Mouse (Mus musculus) spleen, adult 18-20 months (tissue): ENCODE measurements at regions not wholly inside any gene's neighbourhood (a gene's known extent, or its start where the extent isn't known, plus 50 kb on each side); places are given as distances from the start of the nearest gene placed in this dataset.

Experiments
- DNase-seq, 2 experiments: peaks; one replicate each; pipeline ENCODE4 v3.0.0; 2022; ENCODE audit warnings: mixed read lengths in 2 of 2

GRCm38 (mm10) chr1:153962161-153962720 lies 62.2 kb upstream of the Teddm2 start:
- DNase-seq: no peak

- DNase-seq: no peak
Observed at GRCm38 (mm10) chr1:153963744-153964342, 63.8 kb upstream of the Teddm2 start.

DNA sequence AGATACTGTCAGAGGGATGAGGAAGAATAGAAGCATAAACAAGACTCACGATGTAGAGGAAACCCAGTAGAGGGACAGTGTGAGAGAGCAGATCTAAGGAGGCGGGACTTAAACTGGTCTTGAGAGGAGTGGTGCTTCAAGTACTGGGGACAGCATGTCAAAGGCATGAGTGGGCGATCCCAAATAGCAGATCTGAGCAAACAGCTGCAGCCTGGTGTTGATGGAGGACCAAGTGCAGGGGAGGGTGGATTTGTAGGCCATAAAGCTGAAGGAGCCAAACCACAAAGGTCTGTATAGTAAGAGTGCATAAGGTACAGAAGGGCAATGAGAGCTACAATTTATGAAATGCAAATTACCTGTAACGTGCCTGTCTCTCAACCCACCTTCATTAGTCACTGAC lies 69.4 kb upstream of the Teddm2 start:
- no peak for DNase-seq

- no peak for DNase-seq
Observed at GRCm38 (mm10) chr1:153974300-153974699, 74.3 kb upstream of the Teddm2 start.

GRCm38 (mm10) chr1:153977963-153978726 lies 78.1 kb upstream of the Teddm2 start:
- no peak for DNase-seq

DNA sequence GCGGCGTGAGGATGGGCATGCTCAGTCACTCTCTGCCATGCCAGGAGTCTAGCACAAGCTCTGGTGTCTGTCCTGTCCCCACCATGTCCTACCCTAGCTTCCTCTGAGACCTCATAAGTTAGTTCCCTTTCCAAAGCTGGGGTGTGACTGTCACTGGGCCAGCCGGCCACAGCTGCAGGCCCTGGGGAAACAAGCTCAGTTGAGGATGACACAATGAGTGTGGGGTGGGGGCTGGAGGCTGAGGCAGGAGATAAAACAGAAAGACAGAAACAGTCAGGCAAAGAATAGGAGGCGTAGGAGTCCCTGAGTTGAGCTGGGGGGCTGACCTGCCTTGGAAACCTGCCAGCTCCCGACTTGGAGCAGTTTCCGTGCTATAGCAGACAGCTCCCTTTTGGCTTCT lies 80.9 kb upstream of the Teddm2 start:
- DNase-seq: peak in 1 of 2 experiments; percentile 3

DNA sequence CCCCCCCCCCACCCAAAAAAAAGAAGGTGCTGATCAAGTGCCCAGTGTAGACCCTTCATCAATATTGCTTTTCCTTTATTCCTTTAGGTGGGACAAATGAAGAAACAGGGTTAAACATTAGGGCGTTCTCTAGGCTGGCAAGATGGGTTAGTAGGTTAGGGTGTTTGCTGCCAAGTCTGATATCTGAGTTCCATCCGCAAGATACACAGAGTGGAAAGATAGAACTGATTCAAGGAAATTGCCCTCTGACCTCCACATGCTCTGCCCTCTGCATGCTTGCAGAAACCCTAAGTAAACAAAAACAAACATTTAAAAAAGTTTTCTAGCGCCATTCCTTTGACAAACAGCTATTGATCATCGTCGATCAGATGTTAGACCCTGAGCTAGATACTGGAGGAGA lies 85.6 kb upstream of the Teddm2 start:
- no peak for DNase-seq

DNA sequence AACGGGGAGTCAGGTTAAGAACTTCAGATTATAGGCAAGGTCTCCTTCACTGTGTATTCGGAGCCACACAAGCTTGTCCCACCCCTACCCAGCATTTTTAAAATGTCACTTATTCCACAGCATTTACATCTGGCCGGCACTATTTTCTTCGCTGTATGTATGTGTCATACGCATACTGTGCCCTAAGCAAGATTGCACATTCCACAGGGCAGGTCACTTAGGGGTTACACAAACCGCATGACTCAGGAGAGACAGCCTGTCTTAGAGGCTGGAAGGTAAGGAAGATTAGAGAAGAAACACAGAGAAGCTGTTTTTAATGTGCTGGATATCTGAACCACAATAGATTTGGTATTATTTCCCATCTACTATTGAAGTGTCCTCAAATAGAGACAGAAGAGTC lies 86.6 kb upstream of the Teddm2 start:
- no peak for DNase-seq

DNA sequence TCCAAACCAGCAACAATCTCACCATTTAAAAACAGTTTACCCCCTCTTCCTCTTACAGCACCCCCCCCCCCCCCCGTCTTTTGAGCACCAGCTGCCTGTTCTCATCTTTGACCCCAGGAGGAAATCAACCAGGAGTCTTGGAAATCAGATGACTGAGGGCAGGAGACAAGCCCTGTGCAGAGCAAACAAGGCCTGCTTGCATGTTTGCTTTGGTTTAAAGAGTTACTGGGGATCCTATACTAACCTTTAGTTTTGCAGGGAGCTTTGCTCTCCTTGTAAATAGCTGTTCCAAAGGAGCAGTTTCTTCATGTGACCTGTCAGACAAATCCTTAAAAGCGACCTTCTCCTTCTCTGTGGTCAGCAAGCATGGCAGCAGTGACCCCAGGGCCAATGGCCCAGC lies 88.3 kb upstream of the Teddm2 start:
- no peak for DNase-seq

DNA sequence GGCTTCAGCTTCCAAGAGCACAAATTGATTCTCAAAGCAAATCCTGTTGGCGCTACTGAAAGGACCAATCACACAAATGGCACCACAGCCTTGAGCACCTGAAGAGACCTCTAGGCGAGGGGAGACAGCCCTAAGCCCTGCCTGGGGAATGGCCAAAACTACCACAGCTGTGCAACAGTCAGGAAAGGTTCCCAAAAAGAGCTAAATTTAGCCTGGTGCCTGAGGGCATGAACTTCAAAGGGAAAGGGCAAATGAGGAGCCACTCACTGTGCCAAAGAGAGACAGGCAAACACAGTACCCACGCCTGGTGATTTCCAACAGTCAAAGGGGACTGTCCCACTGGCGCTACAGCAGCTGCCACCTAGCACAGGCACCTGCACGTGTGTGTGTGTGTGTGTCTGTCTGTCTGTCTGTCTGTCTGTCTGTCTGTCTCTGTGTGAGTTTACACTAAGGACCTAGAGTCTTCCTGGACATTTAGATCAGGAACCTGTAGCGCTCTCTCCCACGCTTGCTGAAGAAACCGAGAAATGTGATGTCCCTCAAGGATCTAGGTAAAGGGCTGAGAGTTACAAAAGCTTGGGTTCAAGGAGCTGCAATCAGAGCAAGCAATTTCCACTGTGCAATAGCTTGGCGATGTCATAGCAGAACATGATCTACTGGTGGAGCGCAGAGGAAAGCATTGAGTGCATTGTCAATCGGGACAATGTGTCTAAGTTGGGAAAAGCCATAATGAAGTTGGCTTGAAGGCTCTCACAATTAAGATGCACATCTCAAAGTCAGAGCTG lies 90.8 kb upstream of the Teddm2 start:
- no peak for DNase-seq

DNA sequence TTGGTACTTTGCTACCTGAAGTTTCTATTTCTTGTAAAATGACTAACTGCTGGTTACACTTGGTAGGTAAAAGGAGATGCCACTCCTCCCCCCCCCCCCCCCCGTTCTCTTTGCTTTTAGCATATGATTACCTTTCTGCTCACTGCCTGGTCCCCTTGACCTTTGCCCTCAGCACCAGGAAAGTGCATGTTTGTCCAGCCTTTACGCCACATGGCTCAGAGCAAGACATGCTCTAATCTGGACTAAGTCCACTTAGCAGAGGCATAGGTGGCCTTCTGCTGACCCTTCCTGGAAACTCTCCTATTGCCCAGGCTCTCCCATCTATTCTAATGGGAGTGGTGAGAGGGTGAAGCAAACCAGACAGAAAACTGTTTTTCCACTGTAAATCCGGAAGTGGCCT lies 92.4 kb upstream of the Teddm2 start:
- DNase-seq: no peak

DNA sequence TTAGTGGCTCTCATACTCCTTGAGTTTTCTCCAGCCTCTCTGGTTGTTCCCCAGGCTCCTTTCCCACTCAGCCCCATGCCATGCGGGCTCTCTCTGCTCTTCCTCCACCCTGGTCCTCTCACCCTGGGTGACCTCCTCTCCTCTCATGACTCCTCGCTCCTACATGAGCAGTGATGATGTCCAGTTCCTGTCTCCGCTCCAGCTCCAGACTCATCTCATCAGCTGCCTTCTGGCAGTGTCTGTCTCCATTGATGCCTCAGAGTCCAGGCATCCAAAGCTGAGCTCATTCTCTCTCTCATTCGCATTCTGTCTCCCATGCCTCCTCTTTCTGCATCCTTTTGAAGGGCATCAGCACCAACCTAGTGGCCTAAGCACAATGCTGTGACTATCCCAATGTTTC lies 94.8 kb upstream of the Teddm2 start:
- DNase-seq: no peak

DNA sequence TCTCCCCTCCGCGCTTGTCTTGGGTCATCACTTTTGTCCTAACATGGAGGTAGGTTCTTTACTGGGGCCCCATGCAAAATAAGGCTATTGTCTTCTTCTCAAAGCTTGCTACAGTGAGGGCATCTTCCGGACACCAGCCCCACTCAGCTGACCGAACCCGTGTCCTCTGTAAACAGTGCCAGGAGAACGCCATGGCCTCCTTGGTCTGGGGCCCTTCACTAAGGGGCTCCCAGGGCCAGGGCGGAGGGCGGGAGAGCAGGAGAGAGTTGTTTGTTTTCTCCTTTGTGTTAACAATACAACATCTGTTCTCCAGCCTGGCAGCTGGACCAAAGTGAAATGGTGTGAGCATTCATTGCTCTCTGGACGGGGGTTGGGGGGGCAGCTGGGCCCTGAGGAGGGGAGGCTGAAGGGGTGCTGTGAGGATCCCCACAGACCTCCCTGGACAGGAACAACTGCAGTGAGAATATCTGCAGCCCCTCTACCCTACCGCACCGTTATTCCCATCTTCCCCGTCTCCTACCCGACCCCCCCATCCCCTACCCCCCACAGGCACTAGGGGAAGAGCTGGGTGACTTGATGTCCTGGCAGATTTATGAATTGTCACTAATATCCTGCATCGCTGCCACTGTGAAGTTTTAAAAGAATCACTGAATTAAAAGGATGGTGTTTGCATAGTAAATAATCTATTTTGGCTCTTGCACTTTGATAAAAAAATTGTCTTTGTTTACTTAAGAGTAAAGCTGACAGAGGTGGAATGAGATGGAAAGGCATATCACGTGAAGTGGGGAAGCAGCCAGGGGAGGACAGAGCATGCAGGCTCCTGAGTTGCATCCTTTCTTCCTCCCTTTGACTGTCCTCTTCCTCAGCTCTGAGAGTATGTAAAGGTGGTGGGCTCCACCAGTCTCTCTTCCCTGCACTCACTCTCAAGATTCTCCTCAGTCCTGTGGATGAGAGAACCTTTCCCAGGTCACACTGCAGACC lies 97.5 kb upstream of the Teddm2 start:
- no peak for DNase-seq

- DNase-seq: no peak
Observed at GRCm38 (mm10) chr1:153999776-154000175, 99.7 kb upstream of the Teddm2 start.

GRCm38 (mm10) chr1:154003669-154004068 lies 103.6 kb upstream of the Teddm2 start:
- no peak for DNase-seq

DNA sequence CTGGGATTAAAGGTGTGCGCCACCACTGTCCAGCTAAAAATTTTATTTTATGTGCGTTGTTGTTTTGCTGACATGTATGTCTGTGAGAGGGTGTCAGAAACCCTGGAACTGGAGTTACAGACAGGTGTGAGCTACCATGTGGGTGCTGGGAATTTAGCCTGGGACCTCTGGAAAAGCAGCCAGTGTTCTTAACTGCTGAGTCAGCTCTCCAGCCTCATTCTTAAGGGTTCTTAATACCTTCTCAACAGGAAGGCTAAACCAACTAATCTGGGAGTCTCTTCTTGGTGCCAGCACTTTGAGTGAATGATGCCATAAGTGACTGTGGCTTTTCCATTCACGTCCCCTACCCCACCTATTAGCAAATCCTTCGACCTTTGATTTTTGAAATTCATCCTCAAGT lies 104.6 kb upstream of the Teddm2 start:
- DNase-seq: no peak

DNA sequence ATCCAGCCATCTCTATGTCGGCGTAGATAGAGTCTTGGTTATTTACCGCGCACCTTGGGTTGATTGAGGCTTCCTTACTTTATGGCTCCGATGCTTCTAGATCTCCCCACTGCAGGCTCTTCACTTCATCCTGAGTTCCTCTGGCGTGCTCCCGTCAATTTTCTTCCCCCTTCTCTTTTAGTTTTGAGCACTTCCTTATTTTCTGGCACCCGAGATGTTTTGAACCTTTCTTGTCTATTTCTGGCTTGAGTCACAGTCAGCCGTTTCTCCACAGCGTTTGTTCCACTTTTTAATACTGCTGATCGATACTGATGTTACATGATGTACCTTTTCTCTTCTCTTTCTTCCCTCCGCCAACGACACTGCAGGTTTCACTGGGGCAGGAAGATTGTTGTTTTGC lies 106.0 kb upstream of the Teddm2 start:
- DNase-seq: no peak

DNA sequence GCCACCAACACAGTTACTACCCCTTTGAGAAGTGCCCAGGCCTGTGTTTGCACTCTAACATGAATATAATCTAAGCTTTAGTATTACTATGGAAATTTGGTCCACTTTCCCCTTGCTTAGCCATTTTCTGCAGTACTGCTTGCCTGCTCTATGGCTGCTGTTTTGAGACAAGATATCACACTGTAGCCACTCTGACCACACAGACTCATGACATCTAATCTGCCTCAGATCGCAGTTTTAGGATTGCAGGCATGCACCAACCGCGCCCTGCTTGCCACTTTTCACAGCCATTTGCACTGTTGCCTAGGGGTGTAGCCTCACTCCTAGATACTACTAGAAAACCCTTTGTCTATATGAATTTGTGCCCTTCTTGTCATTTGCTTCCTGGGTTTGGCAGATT lies 107.4 kb upstream of the Teddm2 start:
- DNase-seq: no peak

DNA sequence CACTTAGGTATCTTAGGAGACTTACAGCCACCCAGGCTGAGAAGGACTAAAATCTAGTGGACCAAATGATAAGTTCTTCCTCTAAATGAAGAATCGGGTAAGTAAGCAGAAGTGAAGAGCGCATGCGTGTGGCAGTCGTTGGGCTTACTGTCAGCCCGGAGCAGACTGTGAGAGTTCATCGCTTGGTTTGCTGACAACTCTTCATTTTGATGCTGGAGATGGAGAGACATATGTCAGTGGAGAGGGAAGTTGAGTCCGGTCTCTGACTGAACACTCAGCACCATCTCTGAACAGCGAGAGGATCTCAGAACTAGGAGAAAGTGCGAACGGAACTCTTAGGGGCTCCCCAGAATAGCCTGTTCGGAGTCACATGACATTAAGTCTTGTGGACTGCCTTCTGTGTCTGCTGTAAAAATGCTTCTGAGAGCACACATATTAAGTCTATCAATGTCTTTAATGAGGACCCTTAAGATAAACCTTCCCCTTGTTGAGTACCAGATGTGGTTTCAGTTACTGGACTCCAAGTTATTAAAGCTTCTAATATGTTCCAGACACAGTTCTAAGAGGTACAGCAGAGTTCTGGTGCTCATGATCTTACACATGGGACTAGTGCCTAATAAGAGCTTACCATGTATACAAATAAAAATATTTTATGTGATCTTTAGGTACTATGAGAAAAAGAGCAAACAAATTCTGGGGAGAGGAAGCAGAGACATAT lies 108.7 kb upstream of the Teddm2 start:
- no peak for DNase-seq

DNA sequence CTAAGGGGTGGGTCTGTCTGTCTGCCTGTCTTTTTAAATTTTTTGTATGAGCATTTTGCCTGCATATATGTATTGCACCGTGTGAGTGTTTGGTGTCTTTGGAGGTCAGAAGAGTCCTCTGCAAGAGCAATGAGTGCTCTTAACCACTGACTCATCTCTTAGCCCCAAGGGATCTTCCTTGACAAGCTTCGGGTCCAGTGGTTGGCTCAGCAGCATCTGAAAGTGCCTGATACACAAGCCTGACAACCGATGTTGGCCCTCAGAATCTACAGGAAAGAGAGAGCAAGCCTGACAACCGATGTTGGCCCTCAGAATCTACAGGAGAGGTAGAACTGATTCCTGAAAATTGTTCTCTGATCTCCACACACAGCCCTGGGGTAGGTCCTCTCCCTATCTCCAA lies 110.7 kb upstream of the Teddm2 start:
- no peak for DNase-seq

GRCm38 (mm10) chr1:154016516-154016915 lies 116.5 kb upstream of the Teddm2 start:
- DNase-seq: no peak

GRCm38 (mm10) chr1:154018241-154018640 lies 118.2 kb upstream of the Teddm2 start:
- DNase-seq: no peak
